Mouse (Mus musculus) kidney, postnatal 36 days (tissue): ENCODE results near the gene Bglap.

ENCODE experiments used
- DNase-seq, 2 experiments: peaks; one replicate each; pipeline ENCODE4 v3.0.0; 2021 to 2022; ENCODE audit warnings: mixed read lengths in 2 of 2

Bglap gene

GRCm38 (mm10) chr3:88339006-88339405, 45.3 kb downstream of the Bglap start:
- no peak for DNase-seq

- no peak for DNase-seq
Measured at GRCm38 (mm10) chr3:88338316-88338715, 45.9 kb downstream of the Bglap start.

GRCm38 (mm10) chr3:88337367-88338020, 46.8 kb downstream of the Bglap start:
- no peak for DNase-seq

- DNase-seq, result peak; percentile 97
Measured at GRCm38 (mm10) chr3:88336058-88337013, 47.9 kb downstream of the Bglap start, which contains the start of the genes Tmem79 and Smg5. Gene Tmem79 (minus strand): TSS chr3:88336148. Gene Smg5 (plus strand): TSS chr3:88336260.

GRCm38 (mm10) chr3:88335436-88336053, 48.7 kb downstream of the Bglap start:
- peak in 1 of 2 experiments; percentile 51 for DNase-seq

- DNase-seq, result no peak
Measured at GRCm38 (mm10) chr3:88334902-88335435, 49.3 kb downstream of the Bglap start.

- DNase-seq, result peak; percentile 40 to 53
Measured at GRCm38 (mm10) chr3:88334029-88334658, 50.1 kb downstream of the Bglap start.
